Mouse (Mus musculus): ENCODE results near the gene P4ha2.

P4ha2 gene

DNA sequence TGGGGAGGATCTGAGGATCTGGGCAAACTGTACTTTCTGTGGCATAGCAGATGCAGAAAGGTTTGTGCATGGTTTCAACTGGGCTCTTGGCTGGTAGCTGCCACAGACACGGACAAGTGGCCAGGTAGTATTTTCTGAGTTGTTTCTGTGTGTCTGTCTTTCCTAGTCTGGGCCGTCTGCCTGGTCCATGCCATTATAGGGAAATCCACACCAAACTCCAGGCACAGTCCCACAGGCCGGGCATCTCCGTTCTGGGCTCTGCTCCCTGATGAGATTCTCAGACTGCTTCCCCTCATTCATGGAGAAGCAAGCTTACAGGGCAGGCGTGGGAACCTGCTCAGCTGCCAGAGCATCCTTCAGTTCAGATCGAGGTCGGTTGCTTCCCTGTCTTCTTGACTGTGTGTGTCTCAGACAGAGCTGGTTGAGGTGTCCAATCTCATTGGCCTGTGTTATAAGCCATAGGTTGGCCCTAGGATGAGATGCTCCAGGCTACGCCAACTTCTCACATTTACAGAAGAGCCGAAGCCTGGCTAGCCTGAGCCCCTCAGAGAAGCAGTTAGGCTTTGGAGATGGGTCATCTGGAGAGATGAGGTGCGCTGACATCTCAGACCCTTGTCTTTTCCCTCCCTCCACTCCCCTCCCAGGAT, at the start of gene P4ha2:
TSS of gene P4ha2 (plus strand) at position 51 of the 647 bp plus-strand sequence.
- DNase-seq, result no peak

GRCm38 (mm10) chr11:54050205-54050604, 49.7 kb upstream of the P4ha2 start:
- DNase-seq, result no peak

DNA sequence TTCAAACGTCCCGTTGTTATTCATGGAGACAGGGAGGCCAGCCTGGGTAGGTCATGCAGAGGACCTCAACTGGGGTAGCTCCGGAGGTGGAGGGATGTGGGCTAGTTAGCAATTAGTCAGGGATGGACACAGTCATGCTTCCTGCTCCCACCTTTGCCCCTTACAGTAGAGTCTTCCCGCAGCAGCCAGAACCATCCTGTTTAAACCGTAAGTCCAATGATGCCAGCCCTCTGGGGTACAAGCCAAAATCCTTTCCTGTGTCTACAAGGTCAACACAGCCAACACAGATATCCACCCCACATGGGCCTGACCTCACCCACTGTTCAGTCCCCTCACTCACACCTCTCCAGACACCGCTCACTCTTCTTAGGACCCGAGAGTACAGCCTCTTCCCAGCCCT, 48.7 kb upstream of the P4ha2 start:
- DNase-seq, result no peak

DNA sequence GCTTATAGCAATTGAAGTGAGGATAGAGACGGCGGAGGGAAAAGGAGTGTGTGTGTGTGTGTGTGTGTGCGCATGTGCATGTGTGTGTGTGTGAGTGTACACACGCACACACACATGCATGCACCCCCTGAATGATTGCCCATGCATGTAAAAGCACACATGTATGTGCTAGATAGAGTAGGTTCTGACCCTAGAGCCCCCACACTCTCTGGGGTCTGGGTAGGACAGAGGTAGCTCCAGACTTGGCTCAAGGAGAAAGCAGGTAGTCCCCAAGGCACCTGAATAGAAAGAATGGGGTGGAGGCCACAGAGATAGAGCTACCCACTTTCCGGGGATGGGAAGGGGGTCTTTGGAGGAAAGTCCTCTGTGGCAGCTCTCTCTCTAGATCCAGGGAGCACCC, 47.8 kb upstream of the P4ha2 start:
- DNase-seq, result no peak

- DNase-seq, result no peak
These were observed 46.8 kb upstream of the P4ha2 start for GRCm38 (mm10) chr11:54053090-54053489.

GRCm38 (mm10) chr11:54054257-54054656, 45.6 kb upstream of the P4ha2 start:
- peak; percentile 78 for DNase-seq

DNA sequence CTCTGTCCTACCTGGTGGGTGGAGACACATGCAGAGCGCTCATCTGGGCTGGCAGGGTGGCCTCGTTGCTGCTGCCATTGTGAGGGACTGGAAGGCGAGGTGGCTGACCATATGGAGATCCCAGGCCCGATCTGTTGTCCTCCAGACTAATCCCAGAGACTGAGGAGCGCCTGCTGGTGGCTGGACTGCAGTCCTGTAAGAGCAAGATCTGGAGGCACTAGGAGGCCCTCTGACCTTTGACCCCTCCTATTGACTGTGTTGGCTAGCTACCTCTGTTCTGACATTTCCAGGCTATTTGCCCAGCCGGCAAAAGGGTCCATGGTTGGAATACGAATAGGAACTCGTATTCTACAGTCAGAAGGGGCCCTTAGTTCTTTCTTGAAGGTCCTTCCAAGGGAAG, 43.8 kb upstream of the P4ha2 start:
- DNase-seq, result no peak

DNA sequence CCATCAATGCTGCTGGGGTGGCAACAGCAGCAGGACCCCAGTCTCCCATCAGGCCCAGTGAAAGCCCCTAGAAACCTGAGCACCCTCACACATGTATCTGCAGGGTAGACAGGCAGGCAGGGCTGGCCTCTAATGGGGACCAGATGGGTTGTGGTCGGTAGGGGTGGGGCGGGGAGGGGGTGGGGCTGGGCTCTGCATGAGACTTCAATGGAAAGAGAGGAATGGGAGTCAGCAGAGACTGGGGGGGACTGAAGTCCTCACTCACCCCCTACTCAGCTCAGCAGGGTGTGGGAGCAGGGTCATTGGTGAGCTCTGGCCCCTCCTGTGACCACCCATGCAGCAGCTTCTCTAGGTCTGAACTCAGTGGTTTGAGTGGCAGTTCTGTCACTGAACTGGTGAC, 42.5 kb upstream of the P4ha2 start:
- DNase-seq, result no peak

DNA sequence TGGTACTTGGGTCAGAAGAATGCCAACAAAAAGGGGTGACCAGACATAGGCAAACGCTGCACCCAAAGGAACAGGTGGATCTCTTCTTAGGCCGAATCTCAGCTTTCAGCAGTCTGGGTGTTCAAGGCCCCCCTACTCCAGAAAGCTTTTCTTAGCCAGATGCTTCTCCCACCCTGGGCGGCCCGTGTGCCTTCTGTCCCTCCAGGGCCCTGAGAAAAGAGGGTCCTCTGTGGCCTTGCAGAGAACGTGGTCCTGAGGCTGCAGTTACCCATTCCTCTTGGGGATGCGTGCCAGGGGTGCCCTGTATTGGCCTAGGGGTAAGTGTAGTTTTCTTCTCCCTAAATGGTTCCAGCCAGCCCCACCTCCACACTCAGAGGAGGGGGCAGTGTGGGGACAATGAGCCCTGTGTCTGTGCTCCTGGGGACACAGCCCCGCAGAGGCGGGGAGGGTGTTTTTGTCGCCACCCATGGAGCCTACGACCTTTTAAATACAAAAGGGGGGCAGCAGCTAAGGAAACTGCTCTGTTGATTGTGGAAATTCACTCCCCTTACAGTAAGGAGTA, 41.8 kb upstream of the P4ha2 start:
- DNase-seq, result no peak

GRCm38 (mm10) chr11:54058643-54059042, 41.3 kb upstream of the P4ha2 start:
- DNase-seq, result no peak

- no peak for DNase-seq
These were observed 40.4 kb upstream of the P4ha2 start for GRCm38 (mm10) chr11:54059526-54059925.

GRCm38 (mm10) chr11:54060316-54060715, 39.6 kb upstream of the P4ha2 start:
- peak; percentile 71 for DNase-seq

- DNase-seq, result peak; percentile 48
These were observed 37.7 kb upstream of the P4ha2 start for GRCm38 (mm10) chr11:54062086-54062752.

DNA sequence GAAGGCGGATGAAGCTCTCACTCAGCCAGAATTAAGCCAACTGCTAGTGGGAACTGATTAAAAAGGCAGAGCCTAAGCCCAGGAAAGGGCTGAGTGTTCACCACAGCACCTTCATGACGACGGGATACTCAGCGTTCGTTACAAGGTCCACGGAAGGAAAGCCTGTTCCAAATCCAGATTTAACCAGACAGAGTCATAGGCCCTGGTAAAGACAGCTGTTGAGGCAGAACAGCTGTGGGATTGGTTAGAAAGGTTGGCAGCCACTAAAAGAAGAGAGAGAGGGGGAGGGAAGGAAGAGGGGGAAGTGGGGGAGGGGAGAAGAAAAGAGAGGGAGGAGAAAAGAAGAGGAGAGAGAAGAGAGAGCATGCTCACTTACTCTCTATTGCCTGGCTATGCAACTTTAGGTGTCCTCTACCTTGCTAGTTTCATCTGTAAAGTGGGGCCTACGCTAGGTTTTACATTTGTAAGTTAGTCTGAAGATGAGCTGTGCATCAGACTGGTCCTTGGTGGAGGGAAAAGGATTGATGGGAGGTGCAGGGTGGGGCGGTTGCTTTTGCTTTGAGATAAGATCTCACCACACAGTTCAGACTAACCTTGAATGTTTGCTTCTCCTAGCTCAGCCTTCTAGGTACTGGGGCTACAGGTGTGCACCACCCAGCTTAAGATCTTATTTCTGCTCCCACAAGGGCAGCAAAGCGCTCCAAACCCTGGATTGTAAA, 37.0 kb upstream of the P4ha2 start:
- DNase-seq, result no peak

DNA sequence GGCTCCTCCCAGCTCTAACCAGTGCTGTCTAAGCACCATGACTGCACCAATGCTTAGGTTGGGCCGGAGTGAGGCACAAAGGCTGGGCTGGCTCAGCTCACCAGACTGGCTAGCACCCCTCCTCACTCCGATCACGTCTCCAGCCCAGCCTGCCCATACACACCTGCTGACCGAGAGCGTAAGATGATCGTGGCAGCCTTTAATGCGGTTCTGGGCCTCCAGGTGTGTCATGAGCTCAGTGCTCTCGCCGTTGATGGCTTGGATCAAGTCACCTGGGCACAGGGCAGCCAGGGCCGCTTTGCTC, 36.5 kb upstream of the P4ha2 start:
- no peak for DNase-seq

- DNase-seq, result no peak
These were observed 35.4 kb upstream of the P4ha2 start for GRCm38 (mm10) chr11:54064412-54064978.

DNA sequence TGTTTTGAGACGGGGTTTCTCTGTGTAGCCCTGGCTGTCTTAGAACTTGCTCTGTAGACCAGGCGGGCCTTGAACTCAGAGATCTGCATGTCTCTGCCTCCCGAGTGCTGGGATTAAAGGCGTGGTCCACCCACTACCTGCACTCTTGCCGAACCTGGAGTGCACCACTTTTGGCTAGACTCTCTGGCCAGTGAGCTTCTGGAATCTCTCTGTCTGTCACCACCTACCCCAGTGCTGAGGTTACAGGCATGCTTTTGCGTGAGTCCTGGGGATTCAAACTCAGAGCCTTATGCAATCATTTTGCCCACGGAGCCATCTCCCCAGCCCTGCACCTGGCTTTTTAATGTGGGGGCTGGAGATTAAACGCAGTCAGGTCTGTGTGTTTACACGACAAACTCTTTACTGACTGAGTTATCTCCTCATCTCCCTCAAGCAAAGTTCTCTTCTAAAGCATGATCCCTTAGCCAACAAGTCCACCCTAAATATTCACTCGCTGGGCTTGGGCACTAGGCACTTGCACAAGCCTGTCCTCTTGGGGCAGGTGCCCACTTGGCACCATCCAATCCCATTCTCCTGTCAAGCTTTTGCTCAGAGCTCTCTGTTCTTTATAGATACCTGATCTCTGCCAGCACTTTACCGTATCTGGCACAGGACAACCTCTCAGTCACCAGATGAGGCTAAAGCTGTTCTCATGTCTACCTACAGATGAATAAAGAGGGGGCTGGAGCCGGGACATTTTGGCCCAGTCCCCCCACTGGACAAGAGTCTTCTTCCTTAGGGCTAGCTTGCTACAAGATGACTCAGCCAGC, 34.6 kb upstream of the P4ha2 start:
- DNase-seq, result no peak

DNA sequence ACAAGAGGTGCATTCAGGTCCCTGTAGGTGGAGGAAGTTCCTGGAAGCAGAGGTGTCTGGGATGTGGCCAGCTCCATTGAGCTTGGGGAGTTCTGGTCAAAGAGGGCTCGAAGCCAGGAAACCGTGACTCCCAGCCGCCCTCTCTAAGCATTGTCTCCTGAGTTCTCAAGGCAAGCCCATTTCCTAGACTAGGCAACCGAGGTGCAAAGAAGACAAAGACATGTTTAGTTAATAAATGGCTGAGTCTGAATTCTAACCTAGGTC, 34.0 kb upstream of the P4ha2 start:
- no peak for DNase-seq

- DNase-seq, result no peak
These were observed 33.5 kb upstream of the P4ha2 start for GRCm38 (mm10) chr11:54066400-54066799.

DNA sequence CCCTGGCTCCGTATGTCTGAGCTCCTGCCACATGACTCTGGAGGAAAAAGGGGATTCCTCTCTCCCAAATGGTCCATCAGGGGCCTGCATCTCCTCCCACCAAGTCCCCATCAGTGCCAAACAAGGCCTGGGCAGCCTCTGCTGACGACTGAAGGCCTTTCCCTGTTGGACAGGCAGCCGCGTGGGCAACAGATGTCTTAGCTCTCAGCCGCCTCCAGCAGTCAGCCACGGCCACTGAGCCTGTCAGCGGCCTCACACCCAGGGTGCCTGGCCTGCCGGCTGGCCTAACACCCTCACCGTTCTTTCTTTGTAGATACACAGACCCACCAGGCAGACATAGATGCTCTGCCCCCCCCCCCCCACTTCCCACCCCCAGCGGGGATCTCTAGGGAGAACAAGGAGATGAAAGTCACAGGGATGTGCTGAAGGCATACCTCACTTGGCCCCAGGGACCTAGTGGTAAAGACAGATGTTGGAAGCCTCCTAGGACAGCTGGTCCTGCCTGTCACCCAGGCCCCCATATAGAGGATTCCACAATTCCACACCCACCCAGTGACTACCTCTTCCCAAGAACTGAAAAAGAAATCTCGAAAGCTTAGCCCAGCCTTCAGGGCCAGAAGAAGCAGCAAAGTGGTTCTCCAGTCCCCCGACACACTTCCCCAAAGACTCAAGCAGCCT, 32.4 kb upstream of the P4ha2 start:
- peak; percentile 52 for DNase-seq

- no peak for DNase-seq
These were observed 31.8 kb upstream of the P4ha2 start for GRCm38 (mm10) chr11:54067996-54068519.

Measured in lung, postnatal 36 days (tissue).